Mouse (Mus musculus) liver, adult 2 months (tissue): ENCODE measurements around the gene Nek6.

Experiments
- CTCF ChIP-seq: fragments of 200-500 bp; IDR thresholded peaks from 2 replicates; pipeline ENCODE4 v1.5.1; 2011; ENCODE audit warnings: low read depth, low read length, control low read depth
- POLR2A ChIP-seq: fragments of 200-500 bp; IDR thresholded peaks from 2 replicates; pipeline ENCODE4 v1.6.1; 2011; ENCODE audit warnings: low read length, control low read depth; ENCODE audit not compliant: insufficient read depth; ENCODE audit errors: extremely low read depth

DNA sequence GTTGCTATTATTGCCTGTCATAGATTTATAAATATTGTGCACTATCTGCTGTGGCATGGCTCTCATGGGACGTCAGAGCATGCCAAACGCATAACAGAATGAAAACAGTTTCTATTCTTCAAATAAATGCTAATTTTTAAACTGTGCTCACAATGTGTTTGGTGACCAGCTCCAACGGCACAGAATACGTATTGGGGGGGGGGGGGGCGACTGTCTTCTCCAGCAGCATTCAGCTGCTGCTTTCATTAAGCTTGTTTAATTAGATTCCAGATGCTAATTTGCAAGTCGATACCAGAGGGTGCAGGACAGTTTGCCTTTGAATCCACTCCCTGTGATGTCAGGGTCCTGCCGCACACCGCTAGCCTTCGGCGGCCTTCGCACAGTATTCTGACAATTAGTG is 97.9 kb downstream of the Nek6 start:
- TF ChIP-seq CTCF (no peak), POLR2A (no peak)
